Mouse (Mus musculus): ENCODE data around the gene Arl16.

DNA sequence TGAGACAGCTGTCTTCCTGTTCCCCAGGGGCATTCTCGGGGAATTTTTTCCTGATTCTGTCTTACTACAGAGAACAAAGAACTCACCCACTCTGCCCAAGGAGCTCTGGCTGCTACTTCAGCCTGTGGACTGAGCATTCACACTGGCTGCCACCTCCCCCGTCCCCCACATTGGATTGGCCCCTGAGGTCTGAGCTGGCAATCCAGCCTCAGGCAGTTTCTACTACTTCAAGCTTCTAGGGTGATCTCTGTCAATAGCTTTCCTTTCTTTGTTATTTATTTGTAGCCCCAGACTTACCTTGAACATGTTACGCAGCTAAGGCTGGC is 25.4 kb upstream of the Arl16 start:
- TF ChIP-seq POLR2A (IDR thresholded peaks at IDR 0.05; ENCODE audit: low read depth, low read length): no peak
- no peak for TF ChIP-seq CTCF (IDR thresholded peaks at IDR 0.05; ENCODE audit: borderline replicate concordance, insufficient read depth, low read length)

Measured in embryonic fibroblast, embryonic 13.5 days (primary cell).